Mouse (Mus musculus) embryonic facial prominence, embryonic 14.5 days (tissue): ENCODE data around the gene Npas2. TPM values are rescaled to one million over a fixed set of nuclear protein-coding genes. Genes with fewer than 3 reads are reported as not detected.

Experiments
- ATAC-seq: fragments of 200-750 bp; cut with Nextera tagmentation; 2 replicates; pipeline ENCODE4 v1.8.0; 2017; ENCODE audit warnings: low read depth, moderate number of reproducible peaks, moderate TSS enrichment
- DNase-seq: peaks from one replicate; pipeline ENCODE4 v3.0.0-alpha.2; 2015; ENCODE audit warnings: low spot score
- H3K27ac ChIP-seq: fragments of 300-500 bp; sonication (generic); replicated peaks from 2 replicates; pipeline ENCODE4 v1.5.1; 2014; ENCODE audit warnings: low read depth, mild to moderate bottlenecking, low read length, moderate library complexity
- H3K27me3 ChIP-seq: fragments of 300-500 bp; sonication (generic); replicated peaks from 2 replicates; pipeline ENCODE4 v1.6.1; 2014; ENCODE audit warnings: low read length; ENCODE audit not compliant: control insufficient read depth, insufficient read depth
- H3K36me3 ChIP-seq: fragments of 300-500 bp; sonication (generic); 2 replicates; pipeline ENCODE4 v1.6.1; 2014; ENCODE audit warnings: low read length, mixed read lengths; ENCODE audit not compliant: control insufficient read depth, insufficient read depth
- H3K4me1 ChIP-seq: fragments of 300-500 bp; sonication (generic); 2 replicates; pipeline ENCODE4 v1.6.1; 2014; ENCODE audit warnings: antibody characterized with exemption, low read length; ENCODE audit not compliant: control insufficient read depth, insufficient read depth
- H3K4me2 ChIP-seq: fragments of 300-500 bp; sonication (generic); 2 replicates; pipeline ENCODE4 v1.6.1; 2014; ENCODE audit warnings: low read depth, mild to moderate bottlenecking, low read length, moderate library complexity, mixed read lengths
- H3K4me3 ChIP-seq: fragments of 300-500 bp; sonication (generic); 2 replicates; pipeline ENCODE4 v1.5.1; 2014; ENCODE audit warnings: low read depth, mild to moderate bottlenecking, low read length
- H3K9ac ChIP-seq: fragments of 300-500 bp; sonication (generic); 2 replicates; pipeline ENCODE4 v1.6.1; 2014; ENCODE audit warnings: low read depth, mild to moderate bottlenecking, low read length, moderate library complexity, mixed read lengths
- H3K9me3 ChIP-seq: fragments of 300-500 bp; sonication (generic); 2 replicates; pipeline ENCODE4 v1.6.1; 2016; ENCODE audit warnings: low read length; ENCODE audit not compliant: control insufficient read depth
- WGBS: fragments of 180-500 bp; shearing (Covaris S2); extraction: QIAGEN DNeasy Blood & Tissue Kit; methylation state at CpG from one replicate; pipeline ENCODE4 v1.1.7; 2014; 5-methylcytosine and 5-hydroxymethylcytosine counted together
- polyA plus RNA-seq: library from polyadenylated mRNA; unstranded; fragments of >200 nt; fragmentation: Nextera tagmentation; extraction: Ambion mirVana; gene quantifications from 2 replicates; pipeline ENCODE4 v1.2.1, GENCODE M21; 2014

Npas2 gene
- polyA plus RNA-seq, 1 experiment from 2014 or later, result 2.7 TPM

- Histone ChIP-seq H3K9ac (no peak overlapping the region), H3K4me3 (no peak overlapping the region), H3K4me2 (no peak overlapping the region), H3K36me3 (no peaks in the 10 kb centered on the region), H3K27ac (peak overlapping the region; percentile 49; the same call in 1 of the 2 replicates), H3K9me3 (no peaks in the 10 kb centered on the region), H3K4me1 (peaks cover 27% of the 10 kb centered on the region), H3K27me3 (no peaks in the 10 kb centered on the region)
- 70% methylated on average over 7 of the region's 7 CpGs for WGBS
- ATAC-seq (no peak), DNase-seq (no peak)
These were observed 125.3 kb downstream of the Npas2 start for GRCm38 (mm10) chr1:39318870-39319269.

DNA sequence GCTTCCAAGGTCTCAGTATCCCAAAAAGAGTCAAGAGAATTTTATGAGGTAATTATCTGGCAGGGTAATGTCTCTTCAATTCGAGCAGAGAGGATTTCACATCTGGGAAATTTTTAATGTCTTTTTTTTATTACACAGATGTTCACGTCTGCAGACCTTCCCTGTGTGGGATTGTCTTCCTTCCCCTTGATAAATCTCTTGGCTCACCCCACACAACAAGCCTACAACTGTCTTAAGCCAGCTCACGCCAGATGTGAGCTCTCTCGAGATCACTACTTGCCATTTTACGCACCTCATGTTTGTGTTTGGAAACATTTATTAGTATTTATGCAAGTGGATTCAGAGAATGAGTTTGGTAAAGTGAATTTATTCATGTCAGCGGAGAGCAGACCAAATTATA, 128.4 kb downstream of the Npas2 start:
- no peak overlapping the region for H3K27ac ChIP-seq
- H3K9ac ChIP-seq, result no peak overlapping the region
- no peak overlapping the region for H3K4me2 ChIP-seq
- H3K27me3 ChIP-seq, result no peaks in the 10 kb centered on the region
- H3K9me3 ChIP-seq, result no peaks in the 10 kb centered on the region
- DNase-seq (peak; percentile 84), ATAC-seq (peak; percentile 24; the same call in 1 of the 2 replicates)
- no peak overlapping the region for H3K4me3 ChIP-seq
- 46% methylated on average over 6 of the region's 6 CpGs for WGBS
- peaks cover 25% of the 10 kb centered on the region for H3K4me1 ChIP-seq
- no peaks in the 10 kb centered on the region for H3K36me3 ChIP-seq

DNA sequence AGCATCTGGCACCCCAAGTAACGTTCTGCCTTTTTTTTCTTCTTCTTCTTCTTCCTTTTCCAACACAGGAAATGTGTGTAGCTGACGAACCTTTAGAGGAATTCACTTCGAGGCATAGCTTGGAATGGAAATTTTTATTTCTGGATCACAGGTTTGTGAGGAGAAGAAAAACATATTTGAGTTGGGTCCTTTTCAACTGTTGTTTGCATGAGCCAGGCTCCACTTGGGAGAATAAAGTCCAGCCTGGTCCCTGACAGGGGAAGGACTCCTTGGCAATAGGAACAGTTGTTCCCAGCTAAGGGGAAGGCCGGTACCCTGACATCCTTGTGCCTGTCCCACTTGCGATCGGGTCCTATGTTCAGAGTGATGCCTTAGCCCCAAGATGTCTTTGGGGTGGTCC, 131.7 kb downstream of the Npas2 start:
- 74% methylated on average over 6 of the region's 6 CpGs for WGBS
- no peak overlapping the region for H3K27ac ChIP-seq
- ATAC-seq (no peak), DNase-seq (no peak)
- H3K9ac ChIP-seq, result no peak overlapping the region
- no peaks in the 10 kb centered on the region for H3K36me3 ChIP-seq
- H3K4me1 ChIP-seq, result peaks cover 8% of the 10 kb centered on the region; the same call in 1 of the 2 replicates
- H3K4me2 ChIP-seq, result no peak overlapping the region
- H3K9me3 ChIP-seq, result no peaks in the 10 kb centered on the region
- no peak overlapping the region for H3K4me3 ChIP-seq
- H3K27me3 ChIP-seq, result no peaks in the 10 kb centered on the region

- Histone ChIP-seq H3K27me3 (no peaks in the 10 kb centered on the region), H3K4me2 (no peak overlapping the region), H3K27ac (no peak overlapping the region), H3K9ac (no peak overlapping the region), H3K9me3 (no peaks in the 10 kb centered on the region), H3K4me1 (no peaks in the 10 kb centered on the region), H3K36me3 (no peaks in the 10 kb centered on the region), H3K4me3 (no peak overlapping the region)
- no peak for DNase-seq
- ATAC-seq, result no peak
- 63% methylated on average over 7 of the region's 7 CpGs for WGBS
These were observed 134.0 kb downstream of the Npas2 start for GRCm38 (mm10) chr1:39327546-39327945.

DNA sequence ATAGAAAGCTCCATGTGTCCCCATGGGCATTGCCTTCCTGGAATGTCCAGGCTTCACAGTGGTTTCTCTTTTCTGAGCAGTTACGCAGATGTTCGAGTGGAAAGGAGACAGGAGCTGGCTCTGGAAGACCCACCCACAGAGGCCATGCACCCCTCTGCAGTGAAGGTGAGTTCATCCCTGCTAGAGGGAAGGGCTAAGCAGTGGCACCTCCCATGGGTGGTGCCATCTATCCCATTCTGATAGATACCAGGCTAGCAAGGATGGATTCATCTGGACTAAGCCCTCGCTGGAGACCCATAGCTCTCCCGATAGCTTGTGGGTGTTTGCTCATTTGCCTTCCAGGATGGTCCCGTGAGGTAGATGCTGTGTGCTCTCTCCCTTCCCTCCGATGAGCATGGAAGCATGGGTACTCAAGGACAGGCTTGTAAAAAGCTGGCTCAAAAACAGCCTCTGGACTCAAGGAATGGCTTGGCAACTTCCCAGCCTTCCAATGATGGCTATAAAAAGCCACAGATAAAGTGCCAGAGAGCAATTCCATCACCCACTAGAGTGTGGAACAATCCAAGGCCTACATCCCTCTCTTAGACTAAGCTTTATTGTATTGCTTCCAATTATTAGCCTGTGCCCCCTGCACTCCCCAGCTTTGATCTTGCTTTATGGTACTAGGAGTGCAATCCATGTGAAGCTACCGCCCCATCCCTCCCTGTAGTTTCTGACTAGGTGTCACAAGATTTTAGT, 137.5 kb downstream of the Npas2 start:
- Histone ChIP-seq H3K4me3 (no peak overlapping the region), H3K27ac (no peak overlapping the region), H3K4me2 (no peak overlapping the region), H3K4me1 (0 out of 2 replicates have a peak, but pooled peaks cover 3% of the 10 kb centered on the region), H3K9me3 (no peaks in the 10 kb centered on the region), H3K27me3 (no peaks in the 10 kb centered on the region), H3K9ac (no peak overlapping the region), H3K36me3 (no peaks in the 10 kb centered on the region)
- no peak for ATAC-seq
- no peak for DNase-seq
- 82% methylated on average over 7 of the region's 7 CpGs for whole genome bisulfite sequencing

GRCm38 (mm10) chr1:39332456-39332855, 138.9 kb downstream of the Npas2 start:
- H3K36me3 ChIP-seq, result no peaks in the 10 kb centered on the region
- no peaks in the 10 kb centered on the region for H3K27me3 ChIP-seq
- H3K4me2 ChIP-seq, result no peak overlapping the region
- DNase-seq, result no peak
- no peak for ATAC-seq
- no peak overlapping the region for H3K9ac ChIP-seq
- no peaks in the 10 kb centered on the region for H3K9me3 ChIP-seq
- 83% methylated on average over 4 of the region's 4 CpGs for WGBS
- H3K27ac ChIP-seq, result no peak overlapping the region
- 0 out of 2 replicates have a peak, but pooled peaks cover 4% of the 10 kb centered on the region for H3K4me1 ChIP-seq
- no peak overlapping the region for H3K4me3 ChIP-seq

DNA sequence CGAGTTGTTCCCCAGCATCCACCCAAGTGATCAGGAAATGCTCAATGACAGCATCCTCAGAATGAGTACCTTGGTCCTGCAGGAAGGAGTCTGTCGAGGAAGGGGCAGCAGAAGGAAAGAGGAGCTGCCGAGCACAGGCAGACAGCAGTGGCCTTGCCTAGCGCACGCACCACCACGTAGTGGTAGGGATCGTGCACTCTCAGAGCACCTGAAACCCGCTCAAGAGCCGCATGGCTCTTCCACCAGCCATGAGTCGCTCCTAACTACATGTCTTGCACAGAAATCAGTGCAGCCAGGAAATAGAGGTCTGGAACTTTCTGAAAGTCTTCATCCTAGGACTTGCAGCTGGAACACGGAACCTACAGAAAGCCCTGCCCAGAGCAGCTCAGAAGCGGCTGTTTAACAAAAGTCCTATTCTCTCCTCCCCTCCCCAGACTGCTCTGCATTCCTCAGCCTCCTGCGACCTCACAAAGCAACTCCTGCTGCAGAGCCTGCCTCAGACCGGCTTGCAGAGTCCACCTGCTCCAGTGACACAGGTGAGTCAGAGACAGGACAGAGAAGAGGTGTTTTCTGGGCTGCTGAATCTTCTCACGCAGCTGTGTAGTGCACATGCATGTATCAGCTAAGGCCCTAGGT, 142.1 kb downstream of the Npas2 start:
- Histone ChIP-seq H3K36me3 (no peaks in the 10 kb centered on the region), H3K9me3 (no peaks in the 10 kb centered on the region), H3K4me2 (no peak overlapping the region), H3K4me1 (0 out of 2 replicates have a peak, but pooled peaks cover 4% of the 10 kb centered on the region), H3K9ac (no peak overlapping the region), H3K4me3 (no peak overlapping the region), H3K27ac (no peak overlapping the region), H3K27me3 (no peaks in the 10 kb centered on the region)
- 21% methylated on average over 15 of the region's 15 CpGs for WGBS
- DNase-seq, result no peak
- ATAC-seq, result 0 out of 2 replicates have a peak, but pooled peaks have one; percentile 44

DNA sequence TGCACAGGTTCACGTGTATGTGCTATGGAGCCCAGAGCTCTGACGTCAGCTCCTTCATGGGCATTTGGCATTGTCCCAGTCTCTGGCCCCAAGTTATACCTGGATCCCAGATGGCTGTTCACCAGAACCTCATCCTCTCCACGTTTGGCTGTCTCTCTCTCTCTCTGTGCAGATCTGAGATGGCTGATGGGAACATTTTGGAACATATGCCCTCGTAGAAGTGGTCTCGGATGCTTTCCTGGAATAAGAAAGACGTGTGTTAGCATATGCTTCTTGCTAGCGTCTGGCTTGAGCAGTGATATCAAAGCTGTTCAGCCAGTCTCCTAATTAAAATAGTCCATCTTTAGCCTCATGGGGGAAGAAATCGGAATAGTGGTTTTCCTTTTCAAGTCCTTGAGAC, 143.3 kb downstream of the Npas2 start:
- no peak overlapping the region for H3K9ac ChIP-seq
- no peaks in the 10 kb centered on the region for H3K27me3 ChIP-seq
- no peak overlapping the region for H3K4me3 ChIP-seq
- no peaks in the 10 kb centered on the region for H3K9me3 ChIP-seq
- H3K4me2 ChIP-seq, result no peak overlapping the region
- H3K27ac ChIP-seq, result no peak overlapping the region
- no peaks in the 10 kb centered on the region for H3K36me3 ChIP-seq
- no peak for ATAC-seq
- no peak for DNase-seq
- 0 out of 2 replicates have a peak, but pooled peaks cover 4% of the 10 kb centered on the region for H3K4me1 ChIP-seq
- 65% methylated on average over 8 of the region's 8 CpGs for WGBS
